Comparison of ENCODE assay signal across 10 mouse cellular contexts in genomic region chr17:87302014-87302794, GRCm38 (mm10). TPM values are rescaled to one million over a fixed set of nuclear protein-coding genes. Genes with fewer than 3 reads are reported as not detected.
DNase-seq lines count a peak whose midpoint lies in the region; ATAC-seq and TF ChIP-seq lines count a peak whose summit lies in the region.
"Had no signal": no experiment of that assay in that cellular context is flagged by ENCODE, and none has a peak within 500 bp of the region (broad histone marks: within the 10 kb centered on the region; RNA-seq: fewer than 3 reads in every experiment).

No protein-coding gene starts in this region.

- no peaks in the 10 kb centered on the region for H3K79me2 ChIP-seq in CH12.LX (replicated peaks; ENCODE audit: control insufficient read depth, extremely low read depth, insufficient read depth, poor library complexity, severe bottlenecking)

- no peaks in the 10 kb centered on the region for H3K9me3 ChIP-seq in CH12.LX (replicated peaks; ENCODE audit: low read length)

- dilution Hi-C loops in CH12.LX (cut with MboI; ENCODE audit: extremely low pct_ligation_motif_present, extremely low pct_unique_long_range_greater_than_20kb, low sequenced_read_pairs): no loop called here

- no peak overlapping the region for H3K9ac ChIP-seq in CH12.LX (ENCODE audit: insufficient read depth, low read depth)

- no peak for TF ChIP-seq CTCF in CH12.LX (conservative IDR thresholded peaks at IDR 0.05 in 1 of 2, IDR thresholded peaks at IDR 0.05 in 1 of 2; ENCODE audit: low read depth in 2 of 2, low read length in 2 of 2)

- H3K4me1 ChIP-seq in CH12.LX (ENCODE audit: control insufficient read depth in 1 of 2, insufficient read depth in 2 of 2): peaks cover 8 to 43% of the 10 kb centered on the region in 2 experiments

- no peak overlapping the region for H3K27ac ChIP-seq in CH12.LX (ENCODE audit: insufficient read depth, low read depth)

- in situ Hi-C loops in CH12.LX (cut with MboI; ENCODE audit: low pct_ligation_motif_present, low pct_unique_long_range_greater_than_20kb, low sequenced_read_pairs): no loop called here

- TF ChIP-seq RAD21 in CH12.LX (IDR thresholded peaks at IDR 0.05; ENCODE audit: low read depth, low read length): no peak

- H3K27me3 ChIP-seq in CH12.LX (replicated peaks): no peaks in the 10 kb centered on the region

- DNase-seq in heart, adult 11 months: peak; percentile 97
- no peak for DNase-seq in heart, adult 8-10 months (ENCODE audit: low spot score)
- DNase-seq in CH12.LX (ENCODE audit: extremely low read depth): peak; percentile 5
- peak; percentile 40 to 70 for DNase-seq in lung, postnatal 4 days
- DNase-seq in layer of hippocampus, postnatal 10 days (ENCODE audit: low spot score in 2 of 2): no peak
- no peak for DNase-seq in ovary, postnatal 36 days (ENCODE audit: low spot score)
- DNase-seq in thymus, postnatal 0 days (ENCODE audit: low spot score): no peak
- DNase-seq: cerebellum, adult 9-10 months; left cerebral cortex, postnatal 4 days had no signal

- no peak overlapping the region for H3K4me2 ChIP-seq in CH12.LX (ENCODE audit: insufficient read depth, low read depth, poor library complexity, severe bottlenecking)

- no peak for TF ChIP-seq EP300 in CH12.LX (IDR thresholded peaks at IDR 0.05; ENCODE audit: low read length)

- peaks cover 0 to 36% of the 10 kb centered on the region in 2 experiments for H3K36me3 ChIP-seq in CH12.LX (replicated peaks in 1 of 2; ENCODE audit: control insufficient read depth in 1 of 2, insufficient read depth in 1 of 2, low read length in 1 of 2)

- TF ChIP-seq POLR2A in CH12.LX (IDR thresholded peaks at IDR 0.05; ENCODE audit: low read depth, low read length): no peak

- no peak overlapping the region for H3K4me3 ChIP-seq in CH12.LX (replicated peaks in 1 of 3; ENCODE audit: low read depth in 2 of 3, low read length in 2 of 3, poor library complexity in 1 of 3)

- ATAC-seq in granulocyte monocyte progenitor cell, adult 5-6 weeks (replicated peaks; ENCODE audit: poor library complexity, severe bottlenecking): peak; percentile 33

TF ChIP-seq in CH12.LX, 34 proteins besides CTCF, POLR2A, EP300 and RAD21:
- TF ChIP-seq USF1 (IDR thresholded peaks at IDR 0.05; ENCODE audit: low read depth, low read length) (no peak), KAT2A (IDR thresholded peaks at IDR 0.05; ENCODE audit: insufficient replicate concordance, low read length) (no peak)

RNA-seq across cellular contexts. Expression of gene Ttc7, which starts 19.5 kb away (rescaled TPM):
- 10 to 100 TPM; 19.2 to 31.4 (median 26.0) TPM for total RNA-seq in heart, adult 8-10 months (2022)
- total RNA-seq in CH12.LX (2012; rRNA removed) (11.2 and 12.8 TPM in 2 replicates), CH12.LX (2014; rRNA removed) (5.8 and 6.2 TPM in 2 replicates)
- polyA plus RNA-seq in CH12.LX (2012; ENCODE audit: insufficient read length, low read depth): 16.0 and 16.4 TPM in 2 replicates
- 68.9 and 94.1 TPM in 2 replicates for total RNA-seq in granulocyte monocyte progenitor cell, adult 5-6 weeks (2014; fragmentation: Nextera tagmentation)
- total RNA-seq in granulocyte monocyte progenitor cell, adult 5-6 weeks (2017): 42.2 and 46.7 TPM in 2 replicates
- total RNA-seq in layer of hippocampus, postnatal 10 days (2021): 1 to 10 TPM; 6.4 to 7.1 TPM
- polyA plus RNA-seq in thymus, postnatal 0 days (2015; fragmentation: Nextera tagmentation; extraction: Ambion mirVana): 31.2 and 33.5 TPM in 2 replicates

RNA-seq across cellular contexts. Expression of gene Mcfd2, which starts 36.5 kb away (rescaled TPM):
- 10 to 100 TPM; 56.1 to 70.7 (median 59.8) TPM for total RNA-seq in heart, adult 8-10 months (2022)
- total RNA-seq in CH12.LX (2012; rRNA removed) (39.1 and 42.5 TPM in 2 replicates), CH12.LX (2014; rRNA removed) (39.1 and 41.9 TPM in 2 replicates)
- polyA plus RNA-seq in CH12.LX (2012; ENCODE audit: insufficient read length, low read depth): 24.7 and 26.0 TPM in 2 replicates
- total RNA-seq in granulocyte monocyte progenitor cell, adult 5-6 weeks (2014; fragmentation: Nextera tagmentation): 64.9 and 73.6 TPM in 2 replicates
- total RNA-seq in granulocyte monocyte progenitor cell, adult 5-6 weeks (2017): 112 and 128 TPM in 2 replicates
- 10 to 100 TPM; 35.4 to 37.0 TPM for total RNA-seq in layer of hippocampus, postnatal 10 days (2021)
- 57.7 and 58.4 TPM in 2 replicates for polyA plus RNA-seq in thymus, postnatal 0 days (2015; fragmentation: Nextera tagmentation; extraction: Ambion mirVana)

Comparison
In these comparisons a context has a peak if more than half of its experiments do, and no peak if none do; other contexts are left out.
1. DNase-seq: peak in heart, adult 11 months (single experiment), CH12.LX (single experiment) and lung, postnatal 4 days (2 of 2); none in heart, adult 8-10 months (single experiment), layer of hippocampus, postnatal 10 days (0 of 2), ovary, postnatal 36 days (single experiment) and thymus, postnatal 0 days (single experiment).